Mouse (Mus musculus) lung, adult 2 months (tissue): ENCODE results near the gene Fbxo3. TPM values are rescaled to one million over a fixed set of nuclear protein-coding genes. Genes with fewer than 3 reads are reported as not detected.
"Not testable (repeated sequence)": the region's sequence is repeated elsewhere in the genome, so short reads cannot be mapped to it uniquely, and the experiment has no call there.

Experiments used
- DNase-seq: peaks from one replicate; pipeline ENCODE4 v3.0.0; 2022
- H3K4me1 ChIP-seq: fragments of 200-500 bp; 2 replicates; pipeline ENCODE4 v1.6.1; 2011; ENCODE audit warnings: low read length; ENCODE audit not compliant: control insufficient read depth, insufficient read depth
- H3K4me3 ChIP-seq: fragments of 200-500 bp; replicated peaks from 2 replicates; pipeline ENCODE3; 2011; ENCODE audit warnings: low read depth, mild to moderate bottlenecking, control low read depth, low read length; ENCODE audit errors: extremely low read depth
- CTCF ChIP-seq: fragments of 200-500 bp; IDR thresholded peaks from 2 replicates; pipeline ENCODE4 v1.5.1; 2011; ENCODE audit warnings: mild to moderate bottlenecking, low read length, control low read depth; ENCODE audit not compliant: insufficient read depth
- POLR2A ChIP-seq: fragments of 200-500 bp; IDR thresholded peaks from 2 replicates; pipeline ENCODE4 v1.6.1; 2011; ENCODE audit warnings: low read depth, mild to moderate bottlenecking, control low read depth, low read length, borderline replicate concordance; ENCODE audit errors: extremely low read depth
- WGBS: fragments of 180-500 bp; shearing (Covaris S2); methylation state at CpG from one replicate; pipeline ENCODE4 v1.1.7; 2018; 5-methylcytosine and 5-hydroxymethylcytosine counted together
- polyA plus RNA-seq: library from polyadenylated mRNA; depleted of rRNA; stranded (reverse); fragments of >200 nt; gene quantifications from 2 replicates; pipeline ENCODE4 v1.2.3, GENCODE M21; 2012

The Fbxo3 gene
- polyA plus RNA-seq, 1 experiment = 19.3 TPM

DNA sequence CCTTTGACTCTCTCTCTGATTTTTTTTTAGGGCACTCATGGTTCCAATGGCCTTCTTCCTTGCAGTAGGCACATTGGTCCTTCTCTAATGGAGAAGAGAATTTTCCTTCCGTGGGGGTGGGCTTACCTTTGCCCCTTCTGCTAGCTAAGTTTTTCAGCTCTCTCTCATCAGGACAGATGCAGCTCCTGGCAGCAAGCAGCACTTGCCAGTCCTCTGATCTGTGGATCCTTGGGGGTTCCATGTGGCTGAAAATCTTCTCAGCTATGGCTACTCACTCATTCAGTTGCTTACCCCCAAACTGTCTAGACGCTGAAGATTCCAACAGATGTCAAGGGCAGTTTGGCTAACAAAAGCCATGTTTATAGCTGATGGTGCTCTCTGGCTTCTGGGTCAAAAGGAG is 65.8 kb downstream of the Fbxo3 start:
- no peaks in the 10 kb centered on the region for H3K4me1 ChIP-seq
- 76% methylated on average over 2 of the region's 2 CpGs for WGBS
- no peak for DNase-seq
- H3K4me3 ChIP-seq = no peak overlapping the region
- TF ChIP-seq POLR2A = no peak
- no peak for TF ChIP-seq CTCF

DNA sequence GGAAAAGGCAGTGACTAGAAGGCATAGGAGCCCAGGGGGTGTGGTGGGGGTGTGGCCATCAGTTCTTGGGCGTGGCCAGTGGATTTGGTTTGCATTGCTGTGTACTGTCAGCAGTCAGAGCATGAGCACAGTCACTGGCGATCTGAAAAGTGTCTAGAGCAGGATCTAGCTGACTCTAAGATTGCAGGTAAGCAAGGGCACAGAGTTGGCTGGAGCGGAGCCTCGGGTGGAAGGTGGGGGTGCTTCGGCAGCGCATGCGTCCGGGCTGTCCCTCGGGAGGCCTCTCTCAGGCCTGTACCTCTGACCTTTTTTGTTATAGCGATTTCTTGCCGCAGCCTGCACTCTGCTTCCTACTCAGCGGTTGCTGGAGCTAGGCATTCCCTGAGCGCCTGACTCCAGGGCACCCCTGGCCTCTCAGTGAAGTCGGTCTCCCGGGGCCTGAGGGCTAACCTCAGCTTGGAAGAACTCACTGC is 68.3 kb downstream of the Fbxo3 start, which contains the start of gene Cd59a:
Gene Cd59a, plus strand, starts transcription at position 61 of the 473 bp plus-strand sequence.
- WGBS = 2% methylated on average over 15 of the region's 15 CpGs
- Histone ChIP-seq H3K4me1 (no peaks in the 10 kb centered on the region), H3K4me3 (peak within 1 kb of the TSS; percentile 61)
- peak; percentile 71 for DNase-seq
- TF ChIP-seq POLR2A (peak; percentile 47; the same call in 1 of the 2 replicates), CTCF (no peak)

DNA sequence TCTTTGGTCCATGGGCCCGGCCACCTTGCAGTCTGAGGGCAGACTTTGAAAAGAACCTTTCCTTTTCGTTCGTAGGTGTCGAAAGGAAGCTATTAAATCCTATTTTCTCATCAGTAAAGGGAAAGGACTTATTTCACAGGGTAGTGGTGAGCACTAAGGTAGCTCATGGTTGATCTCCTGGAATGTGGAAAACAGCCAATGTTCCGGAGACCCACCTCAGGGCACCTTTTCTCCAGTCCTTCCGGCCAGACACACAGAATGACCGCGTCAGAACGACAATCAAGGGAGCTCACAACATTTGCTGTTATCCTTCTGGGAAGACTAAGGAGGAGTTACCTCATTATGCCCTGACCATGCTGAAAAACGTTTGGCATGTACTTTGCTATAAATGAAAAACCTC is 68.7 kb downstream of the Fbxo3 start:
- no peak for DNase-seq
- no peaks in the 10 kb centered on the region for H3K4me1 ChIP-seq
- 44% methylated on average over 10 of the region's 10 CpGs for whole genome bisulfite sequencing
- no peak for TF ChIP-seq CTCF
- TF ChIP-seq POLR2A = no peak
- peak overlapping the region; percentile 61 for H3K4me3 ChIP-seq

DNA sequence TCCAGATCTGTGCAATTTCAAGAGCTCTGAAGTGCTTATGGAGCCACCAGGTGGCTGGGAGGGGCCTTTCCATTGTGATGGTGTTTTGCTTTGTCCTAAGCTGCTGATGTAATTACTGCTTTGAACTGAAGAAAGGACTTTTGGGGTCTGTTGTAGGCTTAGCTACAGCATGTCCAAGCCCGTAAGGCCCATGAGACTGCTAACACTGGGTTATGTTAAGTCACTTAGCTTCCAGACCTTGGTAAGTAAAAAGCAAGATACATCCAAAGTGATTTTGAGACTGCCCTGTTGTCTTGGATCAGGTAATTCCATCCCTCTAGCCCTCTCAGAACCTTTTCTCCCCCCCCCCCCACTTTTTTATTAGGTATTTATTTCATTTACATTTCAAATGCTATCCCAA is 69.3 kb downstream of the Fbxo3 start:
- not testable (repeated sequence) for H3K4me3 ChIP-seq, H3K4me1 ChIP-seq, DNase-seq
- 91% methylated on average over 1 of the region's 1 CpGs for WGBS

DNA sequence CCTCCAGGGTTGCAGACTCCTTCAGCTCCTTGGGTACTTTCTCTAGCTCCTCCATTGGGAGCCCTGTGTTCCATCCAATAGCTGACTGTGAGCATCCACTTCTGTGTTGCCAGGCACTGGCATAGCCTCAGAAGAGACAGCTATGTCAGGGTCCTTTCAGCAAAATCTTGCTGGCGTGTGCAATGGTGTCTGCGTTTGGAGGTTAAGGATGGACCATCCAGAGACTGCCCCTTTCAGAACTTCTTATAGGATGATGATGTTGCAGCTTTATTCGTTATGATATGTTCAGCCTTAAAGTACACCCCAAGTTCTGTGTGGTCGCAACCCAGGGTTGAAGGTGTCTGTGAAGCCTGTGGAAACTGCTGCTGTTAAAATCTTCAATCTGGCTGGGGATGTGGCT is 69.9 kb downstream of the Fbxo3 start:
- H3K4me3 ChIP-seq, H3K4me1 ChIP-seq, DNase-seq: not testable (repeated sequence)
- 93% methylated on average over 4 of the region's 4 CpGs for WGBS

DNA sequence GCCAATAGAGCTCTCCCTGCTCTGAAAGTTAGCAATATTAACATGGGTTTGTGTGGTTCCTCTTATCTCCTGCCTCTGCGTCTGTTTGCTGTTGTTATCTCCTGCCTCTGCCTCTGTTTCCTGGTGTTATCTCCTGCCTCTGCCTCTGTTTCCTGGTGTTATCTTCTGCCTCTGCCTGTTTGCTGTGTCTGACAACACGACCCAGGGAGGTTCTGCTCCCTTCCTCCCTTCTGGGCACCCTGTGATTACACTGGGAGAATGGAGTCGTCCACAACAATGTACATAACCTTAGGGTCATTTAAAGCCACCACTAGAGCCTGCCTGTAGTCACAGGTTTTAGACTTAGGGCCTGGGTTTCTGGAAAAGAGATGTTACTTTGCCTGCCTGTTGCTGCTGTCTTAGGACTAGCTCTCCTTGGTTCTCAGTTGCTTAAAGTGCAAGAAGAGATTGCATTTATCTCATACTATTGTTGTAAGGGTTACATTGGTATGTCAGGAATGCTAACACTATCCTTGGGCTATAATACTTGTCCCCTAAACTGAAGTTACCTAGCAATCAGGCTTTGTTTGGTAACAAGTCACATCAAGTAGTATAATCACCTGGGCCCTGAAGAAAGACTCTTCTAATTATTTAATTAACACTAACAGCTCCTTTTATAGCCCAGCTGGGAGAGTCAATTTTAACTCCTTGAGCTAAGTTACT is 71.2 kb downstream of the Fbxo3 start:
- TF ChIP-seq CTCF (no peak), POLR2A (no peak)
- Histone ChIP-seq H3K4me1 (no peaks in the 10 kb centered on the region), H3K4me3 (no peak overlapping the region)
- DNase-seq = no peak
- WGBS = 16% methylated on average over 3 of the region's 3 CpGs

DNA sequence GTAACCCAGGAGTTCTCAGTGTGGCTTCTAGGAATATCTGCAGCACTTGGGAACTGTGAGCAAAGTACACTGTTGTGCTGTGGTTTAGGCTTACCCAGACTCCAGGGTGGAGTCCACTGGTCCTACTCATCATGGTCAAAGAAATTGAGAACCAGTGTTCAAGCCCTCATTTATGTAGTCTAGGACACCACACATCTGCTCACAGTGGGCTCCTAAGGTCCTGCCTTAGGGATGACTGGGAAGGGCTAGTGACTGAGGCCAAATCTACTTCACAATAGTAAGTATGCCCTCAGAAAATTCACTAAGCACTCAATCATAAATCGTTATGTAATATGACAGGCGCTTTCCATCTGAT is 71.7 kb downstream of the Fbxo3 start:
- DNase-seq = no peak
- Histone ChIP-seq H3K4me1 (no peaks in the 10 kb centered on the region), H3K4me3 (no peak overlapping the region)
- no peak for TF ChIP-seq POLR2A
- TF ChIP-seq CTCF = no peak
- 85% methylated on average over 2 of the region's 2 CpGs for WGBS

DNA sequence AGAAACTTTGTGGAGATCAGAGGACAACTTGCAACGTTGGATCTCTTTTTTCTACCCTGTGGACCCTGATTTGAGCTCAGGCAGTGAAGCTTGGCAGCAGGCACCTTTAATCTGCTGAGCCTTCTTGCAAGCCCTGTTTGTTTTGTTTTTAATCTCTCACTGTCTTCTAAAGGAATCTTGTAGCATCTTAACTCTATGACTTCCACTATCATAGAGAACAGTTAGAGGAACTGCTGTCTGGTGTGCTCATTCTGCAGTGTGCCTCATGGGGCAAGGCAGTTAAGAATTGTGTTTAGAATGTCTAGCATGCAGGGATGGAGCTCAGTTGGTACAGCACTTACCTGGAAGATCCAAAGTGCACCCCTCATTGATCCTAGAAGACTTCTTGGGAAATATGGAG is 72.4 kb downstream of the Fbxo3 start:
- 77% methylated on average over 1 of the region's 1 CpGs for WGBS
- Histone ChIP-seq H3K4me3 (no peak overlapping the region), H3K4me1 (no peaks in the 10 kb centered on the region)
- TF ChIP-seq CTCF (no peak), POLR2A (no peak)
- no peak for DNase-seq

DNA sequence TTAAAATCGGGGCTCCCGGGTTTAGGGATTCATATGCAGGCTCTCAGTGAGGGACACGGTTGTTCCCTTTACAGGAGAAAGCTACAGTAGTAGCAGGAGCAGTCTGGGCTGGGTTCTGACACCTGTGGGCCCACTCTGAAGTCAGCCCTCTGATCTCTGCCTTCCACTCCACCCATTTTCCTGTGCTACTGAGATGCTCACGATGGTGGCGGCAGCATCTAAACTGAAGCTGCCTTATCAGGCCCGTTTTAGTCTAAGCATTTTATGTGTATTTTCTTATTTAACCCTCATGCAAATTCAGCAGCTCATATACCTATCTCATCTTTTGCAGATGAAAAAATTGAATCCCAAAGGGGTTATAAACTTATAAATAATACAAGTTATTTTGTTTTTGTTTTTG is 77.3 kb downstream of the Fbxo3 start:
- 87% methylated on average over 6 of the region's 6 CpGs for WGBS
- DNase-seq = no peak
- H3K4me3 ChIP-seq = no peak overlapping the region
- TF ChIP-seq CTCF (no peak), POLR2A (no peak)
- H3K4me1 ChIP-seq = no peaks in the 10 kb centered on the region

DNA sequence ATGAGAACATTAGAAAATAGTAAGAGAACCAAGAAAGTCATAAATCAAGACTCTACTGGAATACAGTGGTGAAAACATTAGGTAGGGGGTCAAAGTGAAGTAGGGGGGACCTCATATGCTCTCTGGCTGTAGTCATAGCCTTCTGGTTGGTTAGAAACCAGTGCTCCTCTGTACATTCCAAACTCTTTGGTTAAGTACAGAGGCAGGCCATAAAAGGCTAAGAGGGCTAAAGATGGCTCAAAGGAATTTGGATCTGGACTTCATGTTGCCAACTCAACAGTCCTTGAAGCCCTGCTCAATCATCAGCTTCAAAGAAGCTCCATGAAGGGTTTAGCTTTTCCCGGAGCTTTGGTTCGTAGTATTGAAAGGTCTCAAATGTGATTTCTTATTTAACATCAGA is 81.5 kb downstream of the Fbxo3 start:
- DNase-seq, H3K4me3 ChIP-seq, H3K4me1 ChIP-seq: not testable (repeated sequence)
- WGBS = 71% methylated on average over 2 of the region's 2 CpGs

DNA sequence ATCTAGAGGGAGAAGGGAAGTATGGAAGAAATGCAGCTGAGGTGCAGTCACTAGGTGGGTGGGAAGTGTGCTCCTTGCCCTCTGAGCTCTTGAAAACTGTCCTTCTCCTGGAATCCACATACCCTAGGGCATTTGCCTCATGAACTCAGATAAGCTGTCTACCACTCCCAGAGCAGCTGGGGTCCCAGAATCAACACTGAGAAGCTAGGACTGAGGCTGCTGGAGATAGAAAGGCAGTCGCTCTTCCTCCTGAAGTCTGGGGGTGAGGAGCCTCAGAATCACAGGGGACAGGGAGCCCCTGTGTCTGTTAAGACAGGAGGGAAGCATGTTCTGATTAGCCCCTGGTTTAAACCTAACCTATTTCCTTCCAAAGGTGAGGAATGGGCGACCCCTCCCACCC is 82.0 kb downstream of the Fbxo3 start:
- WGBS = 63% methylated on average over 2 of the region's 2 CpGs
- Histone ChIP-seq H3K4me3 (no peak overlapping the region), H3K4me1 (no peaks in the 10 kb centered on the region)
- DNase-seq = no peak
- TF ChIP-seq POLR2A = no peak
- no peak for TF ChIP-seq CTCF
